Mouse (Mus musculus) ES-E14 (cell line): Measurements from ENCODE around the gene Mthfd2. TPM values are rescaled to one million over a fixed set of nuclear protein-coding genes. Genes with fewer than 3 reads are reported as not detected.

ENCODE experiments used
- DNase-seq: peaks from one replicate; pipeline ENCODE4 v3.0.0-alpha.2; 2013; ENCODE audit warnings: low read depth, low spot score
- H3K27ac ChIP-seq: 2 replicates; pipeline ENCODE4 v1.5.1; 2012; ENCODE audit warnings: low read depth, mild to moderate bottlenecking, low read length, moderate library complexity, mixed read lengths; ENCODE audit not compliant: poor library complexity, insufficient read depth, severe bottlenecking
- H3K36me3 ChIP-seq: 2 replicates; pipeline ENCODE4 v1.6.1; 2012; ENCODE audit warnings: mild to moderate bottlenecking, low read length, moderate library complexity, mixed read lengths; ENCODE audit not compliant: control insufficient read depth, poor library complexity, insufficient read depth, severe bottlenecking
- H3K4me1 ChIP-seq, 2 experiments: fragments of 150-350 bp in 1 of 2; sonication (generic) in 1 of 2; 2 replicates each; pipeline ENCODE4 v1.6.1; 2012; ENCODE audit warnings: low read length in 2 of 2, mild to moderate bottlenecking in 1 of 2, mixed read lengths in 1 of 2; ENCODE audit not compliant: control insufficient read depth in 2 of 2, insufficient read depth in 2 of 2, poor library complexity in 1 of 2
- H3K4me3 ChIP-seq, 2 experiments: fragments of 150-350 bp in 1 of 2; sonication (generic) in 1 of 2; 2 replicates each; pipeline ENCODE4 v1.5.1; 2012; ENCODE audit warnings: low read length in 2 of 2, low read depth in 1 of 2, mild to moderate bottlenecking in 1 of 2, mixed read lengths in 1 of 2; ENCODE audit not compliant: insufficient read depth in 1 of 2, poor library complexity in 1 of 2, severe bottlenecking in 1 of 2
- H3K9ac ChIP-seq: 2 replicates; pipeline ENCODE4 v1.6.1; 2012; ENCODE audit warnings: low read depth, mild to moderate bottlenecking, low read length, mixed read lengths; ENCODE audit not compliant: poor library complexity, insufficient read depth, severe bottlenecking
- H3K9me3 ChIP-seq: fragments of 150-350 bp; sonication (generic); 2 replicates; pipeline ENCODE4 v1.6.1; 2012; ENCODE audit warnings: low read depth, mild to moderate bottlenecking, low read length; ENCODE audit not compliant: control insufficient read depth, insufficient read depth
- CHD2 ChIP-seq: IDR thresholded peaks from 2 replicates; pipeline ENCODE4 v1.6.1; 2014; ENCODE audit warnings: mild to moderate bottlenecking, low read depth, low read length, inconsistent platforms
- HCFC1 ChIP-seq: IDR thresholded peaks from 2 replicates; pipeline ENCODE4 v1.6.1; 2012; ENCODE audit warnings: low read length, inconsistent platforms, borderline replicate concordance; ENCODE audit not compliant: insufficient read depth
- MAFK ChIP-seq: IDR thresholded peaks from 2 replicates; pipeline ENCODE4 v1.6.1; 2014; ENCODE audit warnings: mild to moderate bottlenecking, low read depth, low read length, inconsistent platforms; ENCODE audit not compliant: insufficient read depth
- ZC3H11A ChIP-seq: IDR thresholded peaks from 2 replicates; pipeline ENCODE4 v1.6.1; 2012; ENCODE audit warnings: low read depth, mild to moderate bottlenecking, inconsistent platforms, low read length, borderline replicate concordance
- ZNF384 ChIP-seq: IDR thresholded peaks from 2 replicates; pipeline ENCODE4 v1.6.1; 2012; ENCODE audit warnings: low read depth, low read length, inconsistent platforms
- in situ Hi-C, 2 experiments: fragments of 600-800 bp; cut with MboI; formaldehyde crosslinking; loops; one replicate each; pipeline ENCODE4 v1.15.1; 2025; ENCODE audit warnings: low sequenced_read_pairs in 2 of 2, inconsistent platforms in 1 of 2; ENCODE audit not compliant: unreplicated experiment in 2 of 2
- total RNA-seq: library from RNA; depleted of rRNA; stranded (reverse); fragments of 300-350 nt; gene quantifications from 2 replicates; pipeline ENCODE4 v1.2.3, GENCODE M21; 2012

Mthfd2 gene
- total RNA-seq, 1 experiment: 73.0 TPM

- TF ChIP-seq HCFC1 (no peak), CHD2 (no peak), ZNF384 (no peak), ZC3H11A (0 out of 2 replicates have a peak, but pooled peaks have one; percentile 7), MAFK (no peak)
- in situ Hi-C loops: no loop called here
- Histone ChIP-seq H3K27ac (no peak overlapping the region), H3K9me3 (no peaks in the 10 kb centered on the region), H3K36me3 (no peaks in the 10 kb centered on the region), H3K9ac (peak overlapping the region; percentile 59; the same call in 1 of the 2 replicates), H3K4me3 (peak overlapping the region; percentile 22 to 25; a peak in 3 of 4 replicates), H3K4me1 (no peaks in the 10 kb centered on the region)
- DNase-seq: peak; percentile 61
These were observed 45.3 kb downstream of the Mthfd2 start for GRCm38 (mm10) chr6:83280256-83280955.

- no peak overlapping the region for H3K9ac ChIP-seq
These were observed 46.8 kb downstream of the Mthfd2 start for GRCm38 (mm10) chr6:83278881-83279280.

GRCm38 (mm10) chr6:83277151-83277550 is 48.6 kb downstream of the Mthfd2 start:
- no peaks in the 10 kb centered on the region for H3K4me1 ChIP-seq
- no peaks in the 10 kb centered on the region for H3K36me3 ChIP-seq
- H3K4me3 ChIP-seq: peak overlapping the region in 1 of 2 experiments; percentile 34; a peak in 1 of 4 replicates
- H3K27ac ChIP-seq: no peak overlapping the region
- no peaks in the 10 kb centered on the region for H3K9me3 ChIP-seq
- in situ Hi-C loops: loop anchor here in 1 of 2 experiments (5.0 to 10.0 kb wide), 3 partner anchors 62 to 272 kb away; partner anchors contain the start of gene Slc4a5
- peak; percentile 34 for DNase-seq
- TF ChIP-seq HCFC1: no peak
- TF ChIP-seq ZNF384: no peak
- no peak for TF ChIP-seq ZC3H11A
- TF ChIP-seq MAFK: no peak
- TF ChIP-seq CHD2: no peak
- H3K9ac ChIP-seq: peak overlapping the region; percentile 43; the same call in 1 of the 2 replicates

More at GRCm38 (mm10) chr6:83278881-83279280, 46.8 kb downstream of the Mthfd2 start:
- peak; percentile 70 for DNase-seq
- Histone ChIP-seq H3K4me1 (no peaks in the 10 kb centered on the region), H3K36me3 (no peaks in the 10 kb centered on the region), H3K4me3 (no peak overlapping the region), H3K9me3 (no peaks in the 10 kb centered on the region), H3K27ac (no peak overlapping the region; the same call in 1 of the 2 replicates)
- in situ Hi-C loops: loop anchor here in 1 of 2 experiments (5.0 to 10.0 kb wide), 3 partner anchors 64 to 274 kb away; partner anchors contain the start of gene Slc4a5
- TF ChIP-seq HCFC1: no peak
- peak; percentile 95 for TF ChIP-seq MAFK
- TF ChIP-seq ZC3H11A: peak; percentile 63; the same call in 1 of the 2 replicates
- TF ChIP-seq ZNF384: no peak
- no peak for TF ChIP-seq CHD2

GRCm38 (mm10) chr6:83273733-83274132 is 52.0 kb downstream of the Mthfd2 start:
- no peak overlapping the region for H3K27ac ChIP-seq
- no peaks in the 10 kb centered on the region for H3K4me1 ChIP-seq
- H3K9me3 ChIP-seq: no peaks in the 10 kb centered on the region
- no peak overlapping the region for H3K4me3 ChIP-seq
- no peak overlapping the region for H3K9ac ChIP-seq
- DNase-seq: no peak
- no peak for TF ChIP-seq HCFC1
- TF ChIP-seq CHD2: no peak
- TF ChIP-seq MAFK: no peak
- TF ChIP-seq ZC3H11A: no peak
- no peak for TF ChIP-seq ZNF384
- in situ Hi-C loops: loop anchor here in 1 of 2 experiments (10.0 kb wide), 2 partner anchors 59 to 269 kb away; partner anchors contain the start of gene Slc4a5
- H3K36me3 ChIP-seq: no peaks in the 10 kb centered on the region
